Mouse (Mus musculus): ENCODE results near the gene Dhx8.

The Dhx8 gene

DNA sequence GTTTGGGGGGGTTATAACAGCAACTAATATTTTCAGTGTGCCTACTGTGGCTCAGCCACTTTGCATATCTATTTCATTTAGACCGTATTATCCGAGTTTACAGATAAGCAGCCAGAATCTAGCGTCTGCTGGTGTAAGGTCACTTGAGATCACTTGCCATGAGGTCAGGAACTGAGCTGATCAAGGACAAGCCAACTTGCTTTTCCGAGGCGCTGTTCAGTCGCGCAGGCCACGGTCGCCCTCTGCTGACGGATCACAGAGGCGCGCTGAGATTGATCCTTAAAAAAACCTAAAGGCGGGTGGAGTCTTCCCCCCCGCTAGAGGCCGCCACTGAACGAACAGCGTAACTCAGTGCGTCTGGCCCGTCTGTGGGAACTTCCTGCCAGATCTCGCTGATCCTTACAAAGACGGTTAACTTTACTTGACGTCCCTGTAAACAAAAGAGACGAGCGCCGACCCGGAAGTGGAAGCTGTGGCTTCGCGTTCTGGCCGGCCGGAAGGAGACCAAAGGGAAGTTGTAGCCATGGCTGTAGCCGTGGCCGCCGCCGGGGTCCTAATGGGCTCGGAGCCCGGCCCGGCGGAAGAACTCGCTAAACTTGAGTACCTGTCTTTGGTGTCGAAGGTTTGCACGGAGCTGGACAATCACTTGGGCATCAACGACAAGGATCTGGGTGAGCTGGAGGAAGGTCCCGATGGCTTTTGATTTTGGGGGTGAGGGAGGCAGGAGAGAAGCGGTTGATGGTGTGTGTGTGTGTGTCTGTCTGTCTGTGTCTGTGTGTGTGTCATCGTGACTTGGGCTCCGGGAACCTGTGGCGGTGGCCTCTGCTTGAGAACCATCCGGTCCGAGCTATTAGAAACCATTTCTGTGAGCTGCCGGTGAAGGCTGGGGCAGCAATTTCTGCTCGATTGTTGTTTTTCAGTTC is at the start of gene Dhx8:
Gene Dhx8 (plus strand): TSS at position 402 of the 923 bp plus-strand sequence.
- peak; percentile 97 to 98 for DNase-seq (ENCODE audit: low spot score in 2 of 2)

DNA sequence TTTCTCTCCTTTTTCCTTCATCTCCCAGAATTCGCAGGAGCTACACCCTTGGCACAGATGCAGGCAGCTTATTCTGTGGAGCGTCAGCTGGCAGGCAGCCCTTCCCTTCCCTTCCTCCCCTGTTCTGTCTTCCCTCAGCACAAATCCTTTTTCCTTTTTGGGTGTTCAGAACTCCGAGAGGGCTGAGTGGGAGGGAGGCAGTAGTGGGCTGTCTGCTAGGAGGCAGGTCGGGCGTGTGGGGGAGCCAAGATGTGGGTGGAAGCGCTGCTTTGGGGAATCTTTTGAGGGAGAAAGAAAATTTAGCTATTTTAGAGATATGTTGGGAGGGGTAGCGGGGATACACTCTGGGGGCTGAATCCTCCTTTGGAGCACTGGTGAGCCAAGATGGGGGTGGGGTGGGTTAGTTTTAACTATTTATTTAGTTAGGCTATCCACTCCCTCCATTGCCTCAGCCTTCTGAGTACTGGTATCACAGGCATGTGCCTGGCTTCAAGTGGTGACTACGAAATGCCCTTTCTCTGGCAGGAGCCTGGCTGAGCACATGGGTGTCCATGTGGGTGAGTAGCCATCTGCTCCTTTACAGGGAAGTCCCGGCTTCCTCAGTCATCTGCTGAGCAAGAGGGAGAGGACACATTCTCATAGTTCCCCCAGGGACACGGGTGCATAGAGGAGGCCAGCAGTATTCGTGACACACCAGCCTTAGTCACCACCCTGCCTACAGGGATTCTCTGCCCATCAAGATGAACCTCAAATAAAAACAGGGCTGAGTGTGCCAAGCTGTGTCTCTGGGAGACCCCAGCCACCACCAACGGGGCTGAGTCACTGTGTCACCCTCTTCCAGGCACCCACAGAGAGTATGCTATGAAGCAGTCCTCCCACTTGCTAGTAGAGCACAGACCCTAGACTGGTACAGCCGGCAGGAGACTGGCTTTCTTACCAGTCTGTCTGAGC is 45.1 kb upstream of the Dhx8 start:
- DNase-seq (ENCODE audit: low spot score in 2 of 2) = no peak

DNA sequence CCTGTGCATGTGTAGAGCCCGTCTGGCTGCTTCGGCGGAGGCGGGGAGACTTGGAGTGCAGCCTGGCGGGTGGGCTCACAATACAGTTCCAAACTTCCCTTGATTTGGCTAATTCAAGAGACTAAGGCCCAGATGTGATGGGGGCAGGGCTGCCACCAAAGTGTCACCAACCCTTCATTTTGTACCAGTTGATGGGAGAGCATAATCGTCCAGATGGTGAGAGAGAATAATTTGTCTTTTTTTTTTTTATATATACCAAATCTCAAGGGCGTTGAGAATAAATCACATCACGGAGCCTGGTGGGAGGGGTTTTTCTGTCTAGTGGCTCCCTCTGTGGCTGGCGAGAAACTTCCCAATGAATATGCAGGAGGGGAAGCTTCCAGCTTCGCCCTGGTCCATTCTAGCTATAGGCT is 43.0 kb upstream of the Dhx8 start:
- DNase-seq (ENCODE audit: low spot score in 2 of 2) = no peak

DNA sequence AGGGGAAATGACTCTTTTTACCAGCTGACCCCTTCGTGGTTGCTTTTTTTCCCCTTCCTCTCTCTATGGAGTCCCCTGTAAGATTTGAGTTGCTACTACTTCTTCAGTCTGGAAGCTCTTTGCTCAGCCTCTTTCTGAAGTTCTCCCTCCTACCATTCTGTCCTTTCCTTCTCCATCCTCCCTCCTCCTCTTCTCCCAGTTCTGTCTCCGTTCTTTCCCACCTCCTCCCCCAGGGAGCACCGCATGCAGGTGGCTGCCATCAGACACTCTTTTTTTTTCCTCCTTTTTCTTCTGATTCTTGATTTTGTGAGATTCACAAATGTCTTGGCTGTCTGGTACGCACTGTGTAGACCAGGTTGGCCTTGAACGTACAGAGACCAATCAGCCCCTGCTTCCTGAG is 42.4 kb upstream of the Dhx8 start:
- no peak for DNase-seq (ENCODE audit: low spot score in 2 of 2)

DNA sequence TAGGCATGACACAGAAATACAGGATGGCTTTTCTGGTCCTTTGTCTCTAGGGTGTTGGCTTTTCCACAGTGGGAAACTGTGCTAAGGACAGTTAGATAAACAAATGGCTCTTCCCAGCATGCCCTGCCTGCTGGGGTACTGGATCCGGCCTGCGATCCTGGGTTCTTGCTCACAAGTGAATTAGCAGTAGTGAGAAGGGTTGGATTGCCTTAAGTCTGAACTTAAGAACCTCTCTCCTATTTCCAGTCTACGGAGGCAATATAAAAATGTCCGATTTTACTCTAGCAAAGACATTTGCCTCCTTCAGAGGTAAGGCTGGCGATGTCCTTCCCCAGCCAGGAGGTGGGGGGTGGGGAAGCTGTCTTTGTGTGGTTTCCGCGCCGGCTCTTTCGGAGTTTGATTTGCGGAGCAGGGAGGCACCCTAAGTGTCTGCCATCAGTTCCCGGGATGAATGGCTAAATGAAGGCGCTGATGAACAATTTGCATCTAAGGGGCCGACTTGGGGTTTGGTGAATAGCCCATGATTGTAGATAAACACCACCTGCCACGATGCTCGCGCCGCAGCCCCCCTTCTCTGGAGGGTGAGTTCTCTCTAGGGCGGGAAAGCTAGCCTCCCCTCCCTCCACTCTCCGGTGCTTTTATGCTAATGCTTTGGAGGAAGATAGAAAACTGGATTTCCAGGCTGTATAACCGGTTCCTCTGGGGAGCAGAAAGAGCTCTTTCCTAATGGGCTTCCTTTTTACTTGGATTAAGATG is 36.6 kb upstream of the Dhx8 start:
- DNase-seq (ENCODE audit: low spot score in 2 of 2) = no peak

DNA sequence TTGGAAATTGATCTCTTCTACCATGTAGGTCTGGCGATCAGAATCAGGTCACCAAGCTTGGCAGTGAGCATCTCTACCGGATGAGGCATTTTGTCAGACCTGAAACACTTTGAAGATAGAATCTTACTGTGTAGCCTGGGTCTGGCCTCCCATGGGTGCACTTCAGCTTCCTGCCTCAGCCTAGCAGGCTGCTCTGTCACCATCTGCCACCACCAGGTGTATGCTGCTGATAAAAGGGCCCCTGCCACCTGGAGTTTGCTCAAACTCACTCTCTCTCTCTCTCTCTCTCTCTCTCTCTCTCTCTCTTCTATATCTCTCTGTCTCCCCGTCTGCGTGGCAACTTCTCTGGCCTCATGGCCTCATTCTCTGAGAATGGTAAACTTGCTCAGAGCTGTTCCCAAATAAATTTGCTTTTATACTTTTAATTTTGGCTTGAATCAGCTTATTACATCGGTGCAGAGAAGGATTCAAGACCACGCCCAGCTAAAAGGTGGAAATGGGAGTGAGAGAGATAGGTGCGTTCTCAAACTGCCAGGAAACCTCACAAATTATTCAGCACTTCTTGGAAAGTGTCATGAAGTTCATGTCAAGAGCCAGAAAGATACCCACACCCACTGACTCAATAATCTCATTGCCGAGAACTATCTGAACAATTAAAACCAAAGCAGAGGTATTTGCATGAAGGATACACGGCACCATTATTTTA is 35.4 kb upstream of the Dhx8 start:
- DNase-seq (ENCODE audit: low spot score in 2 of 2) = no peak

DNA sequence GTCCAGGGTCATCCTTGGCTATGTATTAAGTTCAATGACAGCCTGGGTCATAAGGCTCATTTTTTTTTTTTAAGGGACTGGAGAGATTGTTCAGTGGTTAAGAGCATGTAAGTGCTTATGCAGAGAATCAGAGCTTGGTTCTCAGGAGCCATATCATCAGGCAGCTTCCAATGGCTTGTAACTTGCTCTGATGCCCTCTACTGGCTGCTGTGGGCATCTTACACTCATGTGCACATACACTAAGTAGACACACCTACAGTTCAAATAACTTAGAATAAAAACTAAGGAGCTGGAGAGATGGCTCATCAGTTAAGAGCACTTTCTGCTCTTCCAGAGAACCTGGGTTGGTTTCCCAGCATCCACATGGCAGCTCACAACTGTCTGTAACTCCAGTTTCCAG is 34.6 kb upstream of the Dhx8 start:
- no peak for DNase-seq (ENCODE audit: low spot score in 2 of 2)

DNA sequence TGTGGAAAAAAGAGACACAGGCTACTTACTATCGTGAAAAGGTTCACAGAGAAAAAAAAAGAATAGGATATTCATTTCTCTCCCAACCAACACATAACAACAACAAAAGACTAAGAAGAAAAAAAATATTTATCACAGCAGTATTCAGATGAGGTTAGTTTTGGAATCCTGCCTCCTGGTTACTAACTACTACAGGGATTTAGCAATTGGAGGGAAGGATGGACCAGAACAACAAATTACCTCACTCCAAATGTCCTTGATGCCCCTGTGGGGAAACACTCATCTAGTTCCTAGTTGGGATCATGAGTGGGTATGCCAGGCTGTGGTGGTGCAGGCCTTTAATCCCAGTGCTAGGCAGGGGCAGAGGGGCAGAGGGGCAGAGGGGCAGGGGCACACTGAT is 33.2 kb upstream of the Dhx8 start:
- no peak for DNase-seq (ENCODE audit: low spot score in 2 of 2)

DNA sequence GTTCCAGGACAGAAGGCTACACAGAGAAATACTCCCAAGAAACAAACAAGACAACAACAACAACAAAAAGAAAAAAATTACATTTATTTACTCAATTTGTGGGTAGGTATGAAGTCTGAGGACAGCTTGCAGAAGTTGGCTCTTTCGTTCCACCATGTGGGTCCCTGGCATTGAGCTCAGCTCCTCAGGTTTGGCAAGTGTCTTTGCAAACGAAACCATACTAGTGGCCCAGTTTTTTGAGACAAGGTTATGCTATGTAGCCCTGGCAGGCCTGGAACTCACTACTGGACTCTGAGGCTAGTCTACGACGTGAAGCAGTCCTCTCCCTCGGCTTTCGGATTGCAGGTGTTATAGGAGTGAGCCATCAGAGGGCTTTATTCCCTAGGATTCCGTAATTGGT is 32.7 kb upstream of the Dhx8 start:
- no peak for DNase-seq (ENCODE audit: low spot score in 2 of 2)

DNA sequence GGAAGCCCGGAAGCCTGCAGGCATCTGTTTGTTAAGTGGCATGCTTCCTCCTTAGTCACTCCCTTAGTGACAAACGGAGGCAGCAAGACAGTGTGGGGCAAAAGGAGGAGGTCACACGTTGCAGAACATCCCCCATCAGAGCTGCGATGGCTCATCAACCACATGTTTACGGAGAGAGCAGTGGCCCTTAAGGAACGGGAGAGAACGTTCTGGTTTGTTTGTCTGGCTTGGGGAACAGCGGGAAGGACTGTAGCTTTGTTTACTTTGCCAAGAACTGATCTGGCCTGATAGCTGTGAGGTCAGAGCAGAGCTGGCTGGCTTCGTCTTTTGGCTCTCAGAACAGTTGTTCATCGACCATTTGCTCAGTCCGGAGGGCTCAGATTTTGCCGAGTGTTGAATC is 32.3 kb upstream of the Dhx8 start:
- DNase-seq (ENCODE audit: low spot score in 2 of 2) = no peak

DNA sequence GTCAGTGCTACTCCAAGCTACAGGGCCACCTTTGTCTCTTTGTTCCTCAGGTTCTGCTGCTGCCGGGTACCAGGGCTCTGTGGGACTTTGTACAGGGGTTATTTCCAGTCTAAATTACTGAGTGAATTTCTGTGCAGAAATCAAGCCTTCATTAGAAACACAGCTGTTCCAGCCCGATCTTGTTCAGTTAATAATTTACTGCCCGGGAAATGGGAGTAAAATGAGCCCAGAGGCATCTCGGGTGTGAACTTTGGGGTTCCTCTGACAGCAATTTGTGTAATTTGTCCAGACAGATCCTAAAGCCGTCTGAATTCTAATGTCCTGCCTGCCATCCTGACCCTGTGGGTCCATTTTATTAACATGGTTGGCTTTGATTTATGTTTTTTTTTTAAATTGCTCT is 28.6 kb upstream of the Dhx8 start:
- DNase-seq (ENCODE audit: low spot score in 2 of 2) = no peak

DNA sequence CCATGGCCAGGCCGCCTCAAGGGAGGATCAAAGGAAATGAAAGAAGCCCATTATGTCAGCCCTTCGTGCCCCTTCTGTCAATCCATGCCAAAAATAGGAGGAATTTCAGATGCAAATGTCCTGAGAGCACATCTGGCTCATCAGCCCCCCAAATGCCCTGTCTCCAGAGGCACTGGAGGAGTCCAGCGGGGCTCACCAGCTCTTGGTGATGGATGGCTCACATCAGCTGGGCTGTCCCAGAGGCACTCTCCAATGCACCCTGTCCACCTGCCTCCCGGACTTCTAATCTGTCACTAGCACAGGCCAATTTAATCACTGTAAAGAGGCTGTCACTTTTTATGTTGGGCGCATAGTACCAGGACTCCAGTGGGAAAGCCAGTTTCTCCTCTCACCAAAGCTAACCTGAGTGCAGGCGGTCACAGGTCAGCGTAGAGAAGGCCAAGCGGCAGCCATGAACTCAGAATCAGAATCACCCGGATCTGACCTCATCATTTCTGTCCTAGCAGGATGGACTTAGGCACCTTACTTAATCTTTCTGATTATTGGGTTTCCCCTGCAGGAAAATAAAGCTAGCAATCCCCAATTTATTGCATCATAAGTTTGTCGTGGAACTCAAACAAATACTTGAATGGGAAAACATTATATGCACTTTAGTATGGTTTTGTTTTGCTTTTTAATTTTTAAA is 25.8 kb upstream of the Dhx8 start:
- DNase-seq (ENCODE audit: low spot score in 2 of 2) = no peak

DNA sequence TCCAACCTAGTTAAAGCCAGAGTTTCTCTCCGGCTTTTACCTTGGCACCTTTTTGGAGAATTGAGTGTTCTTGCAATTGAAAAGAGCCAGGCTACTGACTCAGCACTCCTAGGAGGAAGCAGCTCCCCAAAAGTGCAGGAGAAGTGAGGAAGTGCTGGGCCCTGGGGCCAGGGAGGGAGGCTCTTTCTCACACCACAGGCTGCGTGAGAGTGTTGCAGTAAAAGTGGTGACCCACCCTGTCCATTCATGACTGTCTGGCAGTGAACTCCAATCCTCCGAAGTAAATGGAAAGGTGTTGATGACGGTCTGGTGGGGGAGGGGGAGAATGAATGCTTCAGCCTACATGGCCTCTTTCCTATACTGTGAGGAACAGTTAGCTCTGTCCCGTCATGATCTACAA is 24.2 kb upstream of the Dhx8 start:
- DNase-seq (ENCODE audit: low spot score in 2 of 2) = no peak

DNA sequence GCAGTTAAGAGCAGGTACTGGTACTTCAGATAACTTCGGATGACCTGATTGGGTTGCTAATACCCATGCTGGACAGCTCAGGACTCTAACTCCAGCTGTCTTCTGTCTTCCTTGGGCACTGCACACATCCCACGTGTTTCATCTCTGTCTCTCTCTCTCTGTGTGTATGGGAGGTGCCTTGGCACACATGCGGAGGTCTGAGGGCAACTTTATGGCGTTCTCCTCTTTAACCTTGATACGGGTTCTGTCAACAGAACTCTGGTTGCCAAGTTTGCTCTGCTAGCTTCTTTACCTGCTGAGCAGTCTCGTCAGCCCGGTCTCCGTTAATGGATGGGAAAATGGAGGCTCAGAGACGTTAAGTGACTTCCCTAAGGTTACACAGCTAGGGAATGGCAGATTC is 19.9 kb upstream of the Dhx8 start:
- no peak for DNase-seq (ENCODE audit: low spot score in 2 of 2)

DNA sequence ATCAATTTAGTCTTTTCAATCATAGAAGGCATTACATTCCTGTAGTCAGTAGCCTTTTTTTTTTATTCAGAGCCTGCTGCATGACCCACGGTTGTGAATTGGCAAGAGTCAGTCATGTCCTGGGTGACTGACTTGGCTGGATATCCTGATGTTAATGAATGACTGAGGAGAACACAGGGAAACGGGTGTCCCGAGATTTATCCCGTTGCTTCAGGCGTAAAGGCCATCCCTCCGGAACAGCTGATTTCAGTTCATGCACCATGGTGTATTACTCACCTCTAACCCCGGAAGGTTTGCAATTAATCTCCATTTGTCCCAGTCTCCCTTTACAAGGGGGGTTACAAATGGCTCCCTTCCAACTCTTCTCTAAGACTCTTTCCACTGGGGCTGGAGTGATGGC is 18.7 kb upstream of the Dhx8 start:
- DNase-seq (ENCODE audit: low spot score in 2 of 2) = no peak

DNA sequence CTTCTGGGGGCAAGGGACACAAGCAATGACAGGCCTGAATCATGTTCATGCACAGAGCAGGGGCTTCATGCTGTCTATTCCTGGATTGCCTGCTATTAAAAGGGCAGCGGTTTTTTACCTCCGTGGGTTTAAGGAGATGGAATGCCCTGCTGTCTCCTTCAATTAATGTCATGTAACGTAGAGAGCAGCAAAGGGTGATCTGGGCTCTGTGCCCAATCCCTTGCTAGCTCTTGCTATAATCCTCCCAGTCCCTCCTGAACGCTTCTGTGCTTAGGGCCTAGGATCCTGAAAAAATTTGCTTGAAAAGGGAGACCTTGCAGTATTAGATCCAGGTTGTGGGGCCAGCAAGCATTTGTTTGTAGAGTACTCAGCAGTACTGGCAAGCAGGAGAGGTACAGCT is 14.4 kb upstream of the Dhx8 start:
- no peak for DNase-seq (ENCODE audit: low spot score in 2 of 2)

DNA sequence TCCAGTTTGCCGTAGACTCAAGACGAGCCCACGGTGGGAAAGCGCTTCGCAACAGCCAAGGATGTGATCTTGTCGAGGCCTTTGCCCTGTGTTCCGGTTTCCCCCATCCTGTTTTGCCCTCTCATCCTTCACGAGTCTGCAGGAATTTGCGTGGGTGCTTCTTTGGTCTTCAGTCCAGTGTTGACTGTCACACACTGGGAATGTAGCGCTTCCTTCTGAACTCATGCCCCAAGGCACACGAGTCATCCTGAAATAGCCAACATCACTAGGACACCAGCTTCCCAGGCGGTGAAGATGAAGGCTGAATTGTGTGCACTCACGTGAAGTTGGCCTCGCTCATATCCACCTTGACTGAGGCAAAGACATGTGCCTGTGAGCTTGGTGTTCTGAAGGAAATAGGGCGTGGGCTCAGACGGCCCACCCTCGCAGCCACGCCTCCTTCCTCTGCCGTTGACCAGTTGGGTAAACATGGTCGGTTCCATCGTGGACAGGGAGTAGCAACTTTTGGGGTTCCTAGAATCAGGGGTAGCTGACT is 12.7 kb upstream of the Dhx8 start:
- DNase-seq (ENCODE audit: low spot score in 2 of 2) = no peak

DNA sequence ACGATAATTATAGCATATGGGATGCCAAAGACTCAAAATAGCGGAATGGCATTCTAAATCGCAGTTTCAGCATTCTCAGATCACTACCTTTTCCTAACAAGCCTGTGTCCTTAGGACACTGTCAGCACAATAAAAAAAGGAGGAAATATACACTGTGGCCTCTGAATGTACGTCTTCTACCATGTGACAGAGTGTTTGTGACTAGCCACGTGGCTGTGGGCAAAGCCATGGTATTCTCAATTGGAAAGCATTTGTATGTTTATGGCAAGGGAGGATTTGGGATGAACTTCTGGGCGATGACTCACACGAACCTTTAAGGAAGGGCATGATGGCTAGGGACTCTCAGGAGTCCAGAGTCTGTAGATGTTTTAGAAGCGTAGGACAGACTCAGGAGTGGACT is 7.7 kb upstream of the Dhx8 start:
- no peak for DNase-seq (ENCODE audit: low spot score in 2 of 2)

DNA sequence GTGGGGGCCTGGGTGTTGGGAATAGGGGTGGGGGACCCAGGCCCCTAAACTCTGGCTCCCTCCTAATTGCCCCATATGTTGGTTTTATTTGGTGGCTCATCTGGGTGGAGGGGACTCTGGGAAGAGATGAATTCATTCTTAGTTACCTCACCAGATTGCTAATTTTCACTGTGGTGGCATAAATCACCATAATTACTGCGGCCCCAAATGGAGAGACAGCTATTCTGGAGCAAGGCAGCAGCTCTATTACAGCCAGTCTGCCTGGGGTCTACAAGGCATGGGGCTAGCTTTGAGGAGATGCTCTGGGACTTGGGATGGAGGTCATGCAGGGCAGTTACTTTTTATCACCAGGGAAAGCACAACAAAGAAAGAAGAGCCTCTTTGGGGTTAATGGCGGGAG is 6.0 kb upstream of the Dhx8 start:
- DNase-seq (ENCODE audit: low spot score in 2 of 2) = no peak

DNA sequence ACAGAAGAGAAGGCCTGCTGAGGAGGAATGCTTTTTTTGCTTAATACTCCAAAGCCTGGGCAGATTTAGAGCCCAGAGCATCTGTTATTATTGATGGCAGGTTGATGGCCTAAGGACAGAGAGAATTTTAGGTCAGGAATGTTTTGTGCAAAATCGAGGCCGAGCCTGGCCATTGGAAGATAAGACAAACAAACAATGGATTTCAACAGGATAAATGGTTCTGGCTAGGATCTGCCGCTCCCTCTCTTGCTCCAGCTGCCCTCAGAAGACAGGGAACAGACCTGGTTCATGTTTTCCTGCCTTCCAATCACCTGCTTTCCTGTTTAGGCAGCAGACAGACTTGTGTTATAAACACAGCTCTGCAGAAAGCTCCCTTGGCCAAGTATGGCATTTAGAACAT is 3.4 kb upstream of the Dhx8 start:
- no peak for DNase-seq (ENCODE audit: low spot score in 2 of 2)

DNA sequence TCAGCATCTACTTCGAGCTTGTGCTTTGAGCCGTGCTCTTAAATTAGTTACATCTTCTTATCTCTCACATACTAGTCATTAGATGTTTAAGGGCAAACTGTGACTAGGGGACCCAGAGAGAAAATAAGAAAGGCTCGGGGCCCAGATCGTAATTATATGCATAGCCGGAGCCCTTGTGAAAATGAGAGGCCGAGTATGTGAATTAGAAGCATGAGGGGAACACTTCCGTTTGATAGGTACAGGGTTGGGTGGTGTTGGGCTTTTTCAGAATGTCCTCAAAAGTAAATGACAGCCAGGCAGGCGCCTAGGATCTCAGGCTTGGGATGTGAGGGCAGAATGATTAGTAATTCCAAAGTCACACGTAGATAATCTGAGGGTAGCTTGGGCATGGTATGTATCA is 877 bp downstream of the Dhx8 start:
- DNase-seq (ENCODE audit: low spot score in 2 of 2) = peak in 1 of 2 experiments; percentile 14
